Mouse (Mus musculus) erythroid progenitor cell, adult 5-6 weeks (primary cell): ENCODE measurements around the gene Rap2a. TPM values are rescaled to one million over a fixed set of nuclear protein-coding genes. Genes with fewer than 3 reads are reported as not detected.

Experiments
- ATAC-seq: replicated peaks from 2 replicates; pipeline ENCODE4 v1.8.0; 2016; ENCODE audit warnings: moderate number of reproducible peaks, mild to moderate bottlenecking, moderate TSS enrichment, inconsistent platforms; ENCODE audit not compliant: poor library complexity, low FRiP score, severe bottlenecking
- total RNA-seq, 2 experiments: library from RNA; stranded (forward) in 1 of 2; stranded (reverse) in 1 of 2; fragments of 150-400 nt in 1 of 2; fragments of 186-747, 209-891 nt in 1 of 2; gene quantifications; 2 replicates each; pipeline versions ENCODE4 v1.2.3 to v1.2.4; 2015 to 2017; ENCODE audit warnings: low replicate concordance in 2 of 2

The Rap2a gene
- total RNA-seq, 2 experiments from 2014 or later: 1.1 to 2.1 TPM

DNA sequence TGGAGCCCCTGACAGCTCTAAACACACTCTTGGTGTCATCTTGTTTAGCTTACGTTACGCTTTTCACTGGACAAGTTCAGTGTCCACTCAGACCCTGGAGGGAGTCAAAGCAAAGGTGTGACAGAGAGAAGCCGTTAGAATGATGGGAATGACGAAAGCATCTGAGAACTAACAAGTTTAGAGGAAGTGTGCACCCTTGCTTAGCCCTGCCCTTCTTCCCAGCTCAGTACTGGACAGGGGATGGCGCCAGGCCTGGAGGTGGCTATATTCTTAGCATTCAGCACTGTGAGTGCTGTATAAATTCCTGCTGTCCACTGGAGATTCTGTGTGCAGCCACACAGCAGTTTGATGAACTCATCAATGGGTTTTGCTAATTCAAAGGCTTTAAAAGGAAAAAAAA, 18.6 kb downstream of the Rap2a start:
- no peak for ATAC-seq

DNA sequence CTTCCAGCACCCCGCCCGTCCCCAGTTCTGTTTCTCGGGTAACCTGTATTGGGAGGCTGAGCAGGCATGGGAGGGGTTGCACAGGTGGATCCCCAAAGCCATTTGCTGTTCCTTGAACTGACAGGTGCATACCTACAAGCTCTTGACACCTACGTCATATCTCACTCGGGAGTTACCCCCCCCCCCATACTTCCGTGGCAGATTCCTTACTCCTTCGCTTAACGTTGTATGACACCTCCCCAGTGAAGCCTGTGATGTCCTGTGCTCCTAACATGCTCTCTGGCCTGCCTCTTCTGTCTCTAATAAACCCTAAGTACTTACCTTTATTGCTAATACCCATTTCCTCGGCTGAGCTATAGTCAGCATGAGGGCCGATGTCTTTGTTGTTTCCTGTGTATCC, 20.9 kb downstream of the Rap2a start:
- no peak for ATAC-seq

DNA sequence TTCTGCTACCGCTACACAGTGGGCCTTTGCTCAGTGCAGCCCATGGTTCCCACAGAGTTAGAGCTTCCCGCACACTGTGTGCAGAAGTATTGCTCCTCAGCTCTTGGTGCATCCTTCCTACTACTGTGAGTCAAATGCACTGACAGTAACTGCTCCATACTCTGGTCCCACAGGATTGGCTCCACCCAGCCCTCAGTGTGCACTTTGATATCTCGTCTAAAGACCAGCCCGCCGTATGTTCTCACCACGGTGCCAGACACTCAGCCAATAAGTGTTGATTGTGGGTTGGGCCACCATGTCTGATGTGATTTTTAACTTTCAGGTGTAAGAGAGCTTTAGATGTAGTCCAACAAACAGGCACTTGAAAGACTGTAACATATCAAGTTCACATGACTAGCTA, 21.4 kb downstream of the Rap2a start:
- ATAC-seq: no peak

DNA sequence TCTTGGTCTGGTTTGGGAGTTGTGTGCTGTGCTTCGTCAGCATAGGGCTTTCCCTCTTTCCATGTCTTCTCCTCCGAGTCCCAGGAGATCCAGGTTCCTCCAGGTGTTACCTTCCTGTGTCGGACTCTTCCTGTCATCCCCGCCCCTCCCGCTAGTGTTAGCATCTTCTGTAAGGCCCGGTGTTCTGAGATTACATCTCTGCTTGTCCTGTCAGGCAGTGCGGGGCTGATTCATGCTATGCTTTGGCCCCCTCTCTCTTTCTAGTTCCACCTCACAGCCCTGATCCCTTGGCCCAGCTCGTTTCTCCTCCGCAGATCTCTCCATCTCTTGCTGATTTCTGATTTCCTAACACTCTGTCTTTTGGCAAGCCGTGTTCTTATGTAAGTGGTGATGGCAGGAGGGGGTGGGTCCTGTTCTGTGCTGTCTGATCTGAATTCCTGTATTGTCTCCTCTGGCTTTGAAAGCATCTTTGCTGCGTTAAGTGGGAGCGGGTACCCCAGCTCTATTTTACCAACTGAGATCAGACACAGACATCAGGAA, 21.8 kb downstream of the Rap2a start:
- ATAC-seq: no peak

DNA sequence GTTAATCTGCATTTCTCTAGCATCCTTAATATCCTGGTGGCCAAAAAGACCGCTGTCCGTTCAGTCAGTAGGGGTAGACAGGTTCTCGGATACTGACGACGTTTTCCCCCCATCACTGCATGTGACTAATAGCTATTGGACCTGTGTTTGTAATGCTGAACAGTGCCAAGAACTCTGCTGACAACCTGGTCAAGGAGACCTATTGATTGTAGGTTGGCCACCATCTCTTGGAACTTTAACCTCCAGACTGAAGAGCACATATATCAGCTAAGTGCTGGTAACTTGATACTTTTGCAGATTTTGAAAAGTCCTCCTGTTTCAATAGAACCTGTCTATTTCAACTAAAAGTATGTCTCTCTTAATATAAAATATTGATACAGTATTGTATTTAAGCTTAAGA, 22.5 kb downstream of the Rap2a start:
- no peak for ATAC-seq

DNA sequence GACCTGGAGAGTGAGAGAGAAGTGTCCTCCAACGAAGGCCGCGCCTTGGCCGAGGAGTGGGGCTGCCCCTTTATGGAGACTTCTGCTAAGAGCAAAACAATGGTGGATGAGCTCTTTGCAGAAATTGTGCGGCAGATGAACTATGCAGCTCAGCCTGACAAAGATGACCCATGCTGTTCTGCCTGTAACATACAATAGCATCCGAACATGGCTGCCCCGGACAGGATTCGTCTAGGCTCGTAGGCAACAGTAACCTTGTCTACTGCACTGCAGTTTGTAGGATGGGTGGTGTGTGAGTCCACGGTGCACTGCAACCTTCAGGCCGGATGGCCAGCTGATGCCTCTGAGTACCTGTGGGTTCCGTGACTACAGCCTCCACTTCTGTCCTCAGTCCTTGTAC, 25.4 kb downstream of the Rap2a start:
- no peak for ATAC-seq

DNA sequence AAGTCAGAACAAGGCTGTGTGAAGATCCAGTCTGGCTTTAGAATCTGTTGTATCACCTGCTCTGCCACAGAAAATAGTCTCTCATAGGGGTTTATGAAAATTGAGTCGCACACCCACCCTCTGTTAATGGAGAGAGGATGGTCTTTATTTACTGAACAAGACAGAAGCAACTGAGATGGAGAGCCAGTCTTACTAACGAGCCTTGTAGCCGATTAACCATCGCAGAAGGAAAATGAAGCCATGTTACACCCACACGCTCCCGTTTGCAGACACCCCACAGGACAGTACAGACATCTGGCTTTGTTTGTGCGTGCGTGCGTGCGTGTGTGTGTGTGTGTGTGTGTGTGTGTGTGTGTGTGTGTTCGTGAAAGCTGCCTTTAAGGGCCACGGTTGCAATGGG, 26.2 kb downstream of the Rap2a start:
- no peak for ATAC-seq

DNA sequence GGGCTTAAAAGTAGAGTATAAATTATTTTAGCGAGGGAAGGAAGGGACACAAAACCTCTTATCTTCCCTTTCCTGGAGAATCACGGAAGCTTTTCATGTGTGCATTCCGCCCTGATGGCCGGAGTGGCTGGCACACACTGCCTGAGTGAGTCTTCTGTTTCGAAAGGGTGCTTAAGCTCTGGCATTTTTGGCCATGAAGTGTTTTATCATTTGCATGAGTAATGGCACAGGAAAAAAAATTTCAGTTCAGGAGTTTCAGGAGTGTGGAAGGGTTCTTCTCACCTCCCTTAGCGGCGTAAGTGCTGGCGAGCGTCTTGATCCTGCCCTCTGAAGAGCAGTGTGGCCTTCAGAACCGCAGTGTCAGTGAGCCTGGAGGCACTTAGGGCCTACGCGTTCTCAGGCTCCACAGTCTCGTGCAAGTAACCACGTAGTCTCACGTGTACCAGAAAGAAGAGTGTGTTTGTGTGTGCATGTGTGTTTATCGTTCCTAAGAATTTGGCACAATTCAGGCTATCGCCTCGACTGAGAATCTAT, 26.8 kb downstream of the Rap2a start:
- ATAC-seq: no peak

DNA sequence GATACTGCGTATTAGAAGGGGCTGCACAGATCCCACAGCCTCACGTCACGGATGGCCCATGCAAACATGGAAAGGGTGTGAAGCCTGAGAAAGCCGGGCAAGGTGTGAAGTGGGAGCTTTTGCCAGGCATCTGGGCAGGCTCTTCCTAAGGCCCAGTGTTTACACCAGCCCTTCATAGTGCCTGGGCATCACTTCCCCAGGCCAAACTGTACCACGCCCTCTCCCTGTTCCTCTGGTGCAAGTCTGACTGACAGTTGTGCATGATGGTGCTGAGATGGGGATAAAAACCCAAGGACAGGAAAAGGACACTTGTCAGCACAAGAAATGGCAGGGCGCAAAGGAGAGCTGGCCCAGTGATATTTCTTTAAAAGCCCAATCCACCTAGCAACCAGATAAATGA, 27.7 kb downstream of the Rap2a start:
- no peak for ATAC-seq

DNA sequence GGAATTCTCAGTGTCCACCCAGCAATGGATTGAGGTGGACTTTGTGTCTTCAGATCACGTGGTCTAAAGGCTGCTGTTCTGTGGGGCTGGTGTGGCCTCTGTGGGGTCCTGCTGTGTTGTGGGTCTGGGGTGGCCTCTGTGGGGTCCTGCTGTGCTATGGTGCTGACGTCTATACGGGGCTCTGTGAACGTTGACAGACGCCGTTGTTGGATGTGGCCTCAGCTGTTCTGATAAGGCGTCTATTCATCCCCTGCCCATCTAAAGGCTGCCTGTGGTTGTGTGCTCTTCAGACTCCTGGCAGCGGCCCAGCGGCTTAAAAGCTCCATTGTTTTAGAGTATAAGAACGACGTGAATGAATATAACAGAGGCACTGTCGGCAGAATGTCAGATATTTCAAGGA, 29.3 kb downstream of the Rap2a start:
- ATAC-seq: no peak

DNA sequence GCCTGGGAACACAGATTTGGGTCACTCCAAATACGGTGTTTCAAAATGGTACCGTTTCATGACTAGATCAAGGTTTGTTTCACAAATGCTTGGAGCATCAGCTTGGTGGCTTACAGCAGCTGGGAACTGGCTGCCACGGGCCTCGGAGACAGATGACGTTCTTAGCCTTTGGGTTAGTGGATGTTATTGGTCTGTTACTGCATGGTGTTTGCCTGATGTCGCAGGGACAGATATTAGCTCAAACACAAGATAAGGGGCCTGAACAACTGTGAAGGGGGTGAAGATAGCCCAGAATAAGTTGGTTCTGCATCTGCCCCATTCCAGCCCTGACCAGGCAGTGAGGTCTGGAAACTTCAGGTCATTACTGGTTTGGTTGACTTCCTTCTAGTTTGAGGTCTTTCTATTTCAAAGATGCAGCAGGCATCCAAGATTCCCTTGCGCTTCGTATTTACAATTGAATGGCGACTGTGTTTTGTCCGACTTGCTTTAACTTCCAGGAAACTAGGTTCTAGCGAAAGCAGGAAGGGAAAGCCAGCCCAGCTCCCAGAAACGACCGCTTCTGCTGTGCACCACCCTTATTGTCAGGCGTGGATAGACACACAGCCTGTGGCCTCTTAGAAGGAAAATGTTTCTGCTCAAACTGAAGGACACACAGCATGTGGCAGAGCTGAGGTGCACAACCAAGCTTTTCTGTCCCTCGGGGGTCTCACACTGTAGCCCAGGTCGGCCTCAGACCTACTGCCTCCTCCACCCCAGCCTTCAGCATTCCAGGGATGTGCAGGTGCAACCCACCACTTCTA, 30.5 kb downstream of the Rap2a start:
- no peak for ATAC-seq

DNA sequence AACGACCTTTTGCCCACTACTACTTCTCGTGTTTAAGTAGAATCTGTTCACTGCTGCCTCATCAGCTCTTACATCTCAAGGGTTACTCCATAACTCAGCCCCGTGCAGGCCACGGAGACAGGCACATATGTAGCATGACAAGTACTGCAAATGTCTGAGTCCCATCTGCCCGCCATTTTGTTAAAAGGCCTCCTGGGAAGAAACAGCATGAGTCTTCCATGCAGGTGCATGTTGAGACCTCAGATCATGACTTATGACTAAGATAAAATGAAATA, 31.1 kb downstream of the Rap2a start:
- ATAC-seq: no peak

DNA sequence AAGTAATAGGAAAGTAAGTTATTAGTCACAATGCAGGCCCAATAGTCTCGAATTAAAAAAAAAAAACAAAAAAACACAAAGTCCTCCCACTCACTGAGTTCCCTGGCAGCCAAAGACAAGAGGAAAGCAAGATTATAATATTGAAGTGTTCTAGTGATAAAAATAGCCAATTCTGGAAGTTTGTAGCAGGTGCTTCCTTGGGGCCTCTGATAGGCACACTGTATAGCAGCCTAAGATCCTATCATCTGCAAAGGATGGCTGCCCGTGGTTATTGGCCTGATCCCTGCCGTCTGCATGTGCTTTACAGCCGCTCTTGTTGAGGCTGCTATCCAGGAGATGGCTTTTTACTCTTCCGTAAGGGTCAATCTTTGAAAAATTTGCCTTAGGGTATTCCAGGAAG, 33.6 kb downstream of the Rap2a start:
- ATAC-seq: no peak

DNA sequence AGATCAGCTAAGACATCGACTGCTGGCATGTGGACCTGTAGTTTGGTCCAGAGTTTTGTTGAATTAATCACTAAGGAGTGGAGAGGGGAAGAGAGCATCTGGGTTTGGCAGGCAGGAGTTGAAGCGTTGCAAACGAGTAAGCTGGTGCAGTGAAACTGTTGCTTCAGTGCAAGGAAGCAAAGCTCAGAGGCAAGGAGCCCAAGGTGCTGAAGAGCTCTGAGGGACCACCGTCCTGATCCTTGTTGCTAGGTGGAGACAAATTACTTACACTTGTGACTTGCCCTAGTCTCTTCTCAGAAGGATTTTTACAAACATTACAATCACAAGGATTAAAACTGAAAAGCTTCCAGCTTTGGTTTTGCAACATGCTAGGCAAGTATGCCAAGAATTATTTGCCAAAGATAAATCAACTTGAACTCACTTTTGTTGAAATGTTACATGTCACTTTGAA, 36.6 kb downstream of the Rap2a start:
- ATAC-seq: no peak

DNA sequence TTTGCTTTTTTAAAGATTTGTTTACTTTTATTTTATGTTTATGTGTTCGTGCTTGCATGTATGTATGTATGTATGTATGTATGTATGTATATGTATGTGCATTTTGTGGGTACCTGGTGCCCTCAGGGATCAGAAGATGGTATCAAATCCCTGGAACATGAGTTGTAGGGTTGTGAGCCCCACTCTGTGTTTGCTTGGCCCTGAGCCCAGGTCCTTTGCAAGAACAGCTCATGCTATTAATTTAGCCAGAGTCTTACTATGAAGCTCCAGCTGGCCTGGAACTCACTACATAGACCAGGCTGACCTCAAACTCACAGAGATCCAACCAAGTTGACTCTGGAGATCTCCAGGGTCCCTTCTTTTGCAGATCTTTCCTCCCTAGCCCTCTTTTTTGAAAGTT, 37.1 kb downstream of the Rap2a start:
- no peak for ATAC-seq

DNA sequence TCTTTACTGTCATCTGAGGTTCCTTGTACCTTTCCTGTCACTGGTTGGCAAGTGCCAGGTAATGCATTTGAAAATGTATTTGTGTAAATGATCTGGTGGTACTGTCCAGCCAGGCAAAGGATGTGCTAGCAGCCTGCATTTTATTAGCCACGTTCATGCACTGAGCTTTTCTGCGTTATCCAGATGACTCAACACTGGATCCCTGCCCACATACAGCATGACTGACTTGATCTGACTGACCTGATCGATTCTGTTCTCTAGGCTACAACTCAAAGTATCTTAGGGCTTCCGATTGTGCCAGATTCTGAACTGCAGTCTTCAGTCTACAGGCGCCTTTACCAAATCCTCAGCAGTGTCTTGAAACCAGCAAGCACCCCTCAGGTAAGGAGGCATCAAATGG, 40.5 kb downstream of the Rap2a start:
- no peak for ATAC-seq

DNA sequence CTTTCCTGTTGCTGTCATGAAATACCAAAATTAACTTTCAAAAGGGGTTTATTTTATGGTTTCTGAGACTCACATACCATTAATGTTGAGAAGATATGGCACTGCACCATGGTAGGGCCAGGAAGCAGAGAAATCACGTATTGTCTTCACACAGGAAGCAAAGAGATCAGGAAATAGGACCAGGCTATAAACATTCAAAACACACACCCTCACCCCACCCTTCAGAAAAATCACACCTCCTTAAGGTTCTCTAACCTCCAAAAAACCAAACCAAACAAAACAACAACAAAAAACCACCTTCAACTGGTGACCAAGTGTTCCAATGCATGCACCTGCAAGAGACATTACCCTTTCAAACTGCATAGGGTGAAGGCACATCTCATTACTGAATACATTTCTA, 41.7 kb downstream of the Rap2a start:
- no peak for ATAC-seq

DNA sequence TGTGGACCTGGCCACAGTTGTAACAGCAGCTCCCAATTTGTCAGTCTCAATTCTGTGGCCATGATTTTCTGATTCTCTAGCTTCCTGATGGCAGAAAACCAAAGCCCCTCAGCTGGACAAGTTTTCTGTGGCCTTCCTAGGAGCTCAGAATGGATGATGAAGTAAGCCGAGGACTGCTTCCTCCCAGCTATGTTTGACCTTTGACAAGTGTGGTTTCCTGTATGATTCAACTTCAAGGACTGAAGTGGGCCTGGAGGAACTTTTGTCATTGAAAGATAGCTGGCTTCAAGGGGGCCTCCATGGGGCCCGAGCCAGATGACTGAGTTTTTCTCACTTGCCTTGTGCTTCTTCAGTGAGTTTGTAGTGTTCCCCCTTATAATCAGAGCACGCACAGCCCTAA, 42.6 kb downstream of the Rap2a start:
- ATAC-seq: no peak

DNA sequence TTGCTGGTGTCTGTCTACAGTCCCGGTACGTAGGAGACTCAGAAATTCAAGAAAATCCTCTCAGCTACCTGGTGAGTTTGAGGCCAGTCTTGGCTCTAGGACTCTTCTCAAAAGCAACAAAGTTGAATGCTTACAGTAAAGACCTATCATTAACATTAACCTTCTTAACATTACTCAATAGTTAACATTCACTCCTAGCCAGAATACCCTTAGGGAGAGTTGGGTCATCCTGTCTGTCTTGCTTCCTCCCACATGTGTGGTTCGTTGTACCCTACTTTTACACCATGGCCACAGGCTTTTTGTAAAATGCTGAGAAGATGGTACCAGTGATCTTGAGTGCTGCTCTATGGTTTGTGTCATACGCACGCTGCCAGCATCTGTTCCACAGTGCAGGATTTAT, 45.1 kb downstream of the Rap2a start:
- no peak for ATAC-seq

DNA sequence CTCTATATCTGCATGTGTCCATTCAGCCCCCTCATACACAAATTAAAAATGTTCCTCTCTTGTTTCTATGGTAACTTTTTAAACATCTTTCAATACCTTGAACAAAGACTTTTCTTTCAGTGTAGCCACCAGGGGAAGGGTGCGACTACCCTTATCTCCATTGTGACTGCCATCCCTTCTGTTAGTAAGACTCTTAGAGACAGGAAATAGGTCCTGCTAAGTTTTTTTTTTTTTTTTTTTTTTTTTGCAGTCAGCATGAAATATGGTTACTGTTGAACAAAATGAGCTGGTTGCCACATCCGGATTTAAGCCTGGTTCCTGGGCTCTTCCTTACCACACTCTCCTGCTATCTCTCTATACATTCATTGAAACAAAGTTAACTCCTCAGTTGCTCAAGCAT, 47.4 kb downstream of the Rap2a start:
- ATAC-seq: no peak

DNA sequence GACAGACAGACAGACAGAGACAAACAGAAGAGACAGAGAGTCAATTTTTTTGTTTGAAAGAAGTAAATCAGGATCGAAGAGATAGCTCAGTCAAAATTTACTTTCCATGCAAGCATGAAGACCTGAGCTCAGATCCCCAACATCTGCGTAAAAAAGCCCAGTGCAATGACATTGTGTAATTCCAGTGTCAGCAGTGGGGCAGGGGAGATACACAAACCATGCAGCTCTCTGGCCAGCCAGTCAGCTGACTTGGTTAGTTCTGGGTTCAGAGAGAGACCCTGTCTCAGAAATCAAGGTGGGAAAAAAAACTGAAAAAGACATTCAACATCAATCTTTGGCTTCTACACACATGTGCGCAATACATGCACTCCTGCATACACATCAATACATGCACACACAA, 55.1 kb downstream of the Rap2a start:
- no peak for ATAC-seq

DNA sequence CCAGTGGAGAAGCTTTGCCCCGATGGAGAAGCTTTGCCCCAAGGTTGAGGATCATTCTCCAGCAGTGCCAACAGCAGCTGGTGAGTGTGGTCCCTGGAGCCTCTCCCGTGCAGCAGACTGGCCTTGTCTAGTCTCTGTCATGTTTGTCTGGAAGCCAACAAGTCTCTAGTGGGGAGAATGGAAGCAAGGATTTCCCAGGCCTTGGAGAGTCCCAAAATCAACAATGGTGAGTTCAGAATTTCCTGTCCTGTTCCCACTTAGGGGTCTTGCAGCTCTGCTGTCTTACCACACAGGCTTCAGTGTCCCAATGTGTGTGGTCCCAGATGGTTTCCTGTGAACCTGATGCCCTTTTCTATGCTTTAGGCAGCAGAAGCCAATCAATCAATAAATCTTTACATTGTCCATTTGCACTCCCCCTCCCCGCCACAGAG, 56.6 kb downstream of the Rap2a start:
- no peak for ATAC-seq
